In genomic region chr12:16532860-16533230, GRCm38 (mm10) we compare ENCODE assay signal across 9 mouse cellular contexts.
DNase-seq lines count a peak whose midpoint lies in the region; ATAC-seq lines count a peak whose summit lies in the region.
"Had no signal": no experiment of that assay in that cellular context is flagged by ENCODE, and none has a peak within 500 bp of the region (broad histone marks: within the 10 kb centered on the region; RNA-seq: fewer than 3 reads in every experiment).

No protein-coding gene starts in this region.

- peak overlapping the region; percentile 47 for H3K9ac ChIP-seq in stomach, embryonic 16.5 days (ENCODE audit: low read length)
- H3K9ac ChIP-seq: liver, embryonic 14.5 days had no signal

- peaks cover 16% of the 10 kb centered on the region for H3K4me1 ChIP-seq in limb, embryonic 10.5 days
- peaks cover 7% of the 10 kb centered on the region for H3K4me1 ChIP-seq in stomach, embryonic 16.5 days (ENCODE audit: control insufficient read depth, insufficient read depth, low read length)

- 70% methylated on average over 7 of the region's 7 CpGs for WGBS in limb, embryonic 10.5 days
- WGBS in stomach, embryonic 16.5 days, result 33% methylated on average over 7 of the region's 7 CpGs

- no peak overlapping the region for H3K4me3 ChIP-seq in limb, embryonic 10.5 days
- H3K4me3 ChIP-seq in stomach, embryonic 16.5 days (replicated peaks; ENCODE audit: low read length), result no peak overlapping the region

- peaks cover 2% of the 10 kb centered on the region for H3K36me3 ChIP-seq in limb, embryonic 10.5 days
- H3K36me3 ChIP-seq in stomach, embryonic 16.5 days (ENCODE audit: control insufficient read depth, insufficient read depth, low read length), result no peaks in the 10 kb centered on the region

- peak; percentile 21 for DNase-seq in embryo, embryonic 10 days (ENCODE audit: low spot score)
- no peak for DNase-seq in embryo, embryonic 11 days
- DNase-seq in retina, postnatal 1 day, result peak; percentile 24
- DNase-seq in retina, embryonic 14.5 days (ENCODE audit: low spot score), result no peak
- DNase-seq in limb, embryonic 10.5 days (ENCODE audit: low spot score), result no peak
- no peak for DNase-seq in left cerebral cortex, postnatal 14 days (ENCODE audit: low spot score in 2 of 2)
- DNase-seq in adrenal gland, postnatal 10 days, result no peak

- no peak overlapping the region for H3K4me2 ChIP-seq in stomach, embryonic 16.5 days (ENCODE audit: low read depth, low read length)

- peak overlapping the region; percentile 76 for H3K27ac ChIP-seq in limb, embryonic 10.5 days
- 0 out of 2 replicates have a peak overlapping the region, but pooled peaks have one; percentile 10 for H3K27ac ChIP-seq in stomach, embryonic 16.5 days (ENCODE audit: low read length)
- H3K27ac ChIP-seq: liver, embryonic 14.5 days had no signal

- H3K9me3 ChIP-seq in limb, embryonic 10.5 days (replicated peaks), result no peaks in the 10 kb centered on the region; the same call in 1 of the 2 replicates
- H3K9me3 ChIP-seq in stomach, embryonic 16.5 days (replicated peaks; ENCODE audit: control insufficient read depth, low read length), result no peaks in the 10 kb centered on the region

- no peaks in the 10 kb centered on the region for H3K27me3 ChIP-seq in limb, embryonic 10.5 days (ENCODE audit: low read depth, poor library complexity, severe bottlenecking)
- H3K27me3 ChIP-seq in stomach, embryonic 16.5 days (ENCODE audit: control insufficient read depth, insufficient read depth, low read length), result no peaks in the 10 kb centered on the region

- intact Hi-C loops in left cerebral cortex, postnatal 14 days (cut with DNase I), result loop anchor here (5.0 kb wide), 3 partner anchors 716 to 996 kb away; partner anchors contain the start of gene Trib2

- peak; percentile 49; the same call in 1 of the 2 replicates for ATAC-seq in stomach, embryonic 16.5 days (ENCODE audit: insufficient read depth, low FRiP score)

Comparison
In these comparisons a context has a peak if more than half of its experiments do, and no peak if none do; other contexts are left out.
1. DNase-seq: peak in embryo, embryonic 10 days (single experiment) and retina, postnatal 1 day (single experiment); none in embryo, embryonic 11 days (single experiment), retina, embryonic 14.5 days (single experiment), limb, embryonic 10.5 days (single experiment), left cerebral cortex, postnatal 14 days (0 of 2) and adrenal gland, postnatal 10 days (single experiment).